Mouse (Mus musculus): ENCODE data around the gene Ppme1.

Gene Ppme1

GRCm38 (mm10) chr7:100371495-100372451 is at the start of gene Ppme1, which contains the start of gene C2cd3:
Gene Ppme1 (minus strand): TSS chr7:100372307.
Gene C2cd3 (plus strand): TSS chr7:100372233.
- in situ Hi-C loops (cut with MseI, MboI), result no loop called here

DNA sequence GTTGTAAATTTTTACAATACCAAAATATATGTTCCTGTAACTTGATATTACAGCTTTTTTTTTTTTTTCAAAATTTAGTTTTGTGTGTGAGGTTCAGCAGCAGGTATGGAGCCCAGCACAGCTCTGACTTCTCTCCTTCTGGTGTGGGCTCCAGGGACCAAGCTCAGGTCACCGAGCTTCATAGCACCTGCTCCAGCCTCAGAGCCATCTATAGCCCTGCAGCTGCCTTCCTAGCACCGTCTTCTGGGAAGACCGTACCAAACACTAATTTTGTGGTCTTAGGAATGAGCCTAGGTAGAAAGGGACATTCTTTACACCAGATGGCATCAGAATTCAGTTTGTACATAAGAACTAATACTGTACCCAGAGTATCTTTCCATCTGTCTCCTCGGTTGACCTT is 36.6 kb upstream of the Ppme1 start:
- in situ Hi-C loops (cut with MseI, MboI), result no loop called here

DNA sequence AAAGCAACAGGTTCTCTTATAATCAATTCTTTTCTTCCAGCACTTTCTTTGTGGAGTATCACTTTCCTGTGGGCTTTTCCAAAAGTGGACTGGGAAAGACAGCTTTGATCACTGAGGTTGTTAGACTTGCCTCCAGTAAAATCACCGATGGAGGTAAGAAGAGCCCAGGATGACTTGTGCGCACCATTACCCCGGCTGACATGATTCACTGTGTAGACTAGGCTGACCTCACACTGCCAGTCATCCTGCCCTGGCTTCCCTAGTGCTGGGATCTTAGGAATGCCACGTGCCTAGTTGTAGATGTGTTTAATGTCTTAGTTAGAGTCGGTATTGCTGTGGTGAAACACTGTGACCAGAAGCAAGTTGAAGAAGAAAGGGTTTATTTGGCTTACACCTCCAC is 35.6 kb upstream of the Ppme1 start:
- in situ Hi-C loops (cut with MseI, MboI), result no loop called here

- in situ Hi-C loops (cut with MseI, MboI), result no loop called here
These were observed 30.6 kb upstream of the Ppme1 start for GRCm38 (mm10) chr7:100402715-100403114.

DNA sequence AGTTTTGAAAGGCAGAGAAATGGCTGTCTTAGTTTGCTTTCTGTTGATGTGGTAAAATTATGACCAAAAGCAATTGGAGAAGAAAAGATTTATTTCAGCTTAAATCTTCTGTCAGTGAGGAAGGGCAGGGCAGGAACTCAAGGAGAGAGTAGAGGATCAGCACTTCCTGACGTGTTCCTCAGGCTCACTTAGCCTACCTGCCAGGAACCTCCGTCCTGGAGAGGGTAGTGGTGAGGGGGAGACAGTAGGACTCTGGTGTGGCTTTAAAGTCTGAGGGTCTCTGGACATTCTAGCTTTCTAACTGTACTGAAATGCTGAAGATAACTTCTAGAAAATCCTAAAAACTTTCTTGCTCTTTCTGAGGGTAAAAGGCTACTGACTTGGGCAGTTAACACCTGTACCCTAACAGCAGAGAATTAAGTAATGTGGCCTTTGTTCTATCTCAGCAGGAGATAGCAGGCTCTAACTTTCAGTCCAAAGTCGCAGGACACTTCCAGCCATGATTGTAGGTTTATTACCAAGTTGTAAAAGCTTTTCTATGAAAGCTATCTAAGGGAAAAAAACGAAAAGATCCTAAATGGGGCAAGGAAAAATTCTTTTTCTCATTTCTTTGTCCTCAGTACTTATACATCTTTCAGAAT is 28.9 kb upstream of the Ppme1 start:
- in situ Hi-C loops (cut with MseI, MboI), result no loop called here

GRCm38 (mm10) chr7:100399231-100399913 is 27.3 kb upstream of the Ppme1 start:
- in situ Hi-C loops (cut with MseI, MboI), result no loop called here

DNA sequence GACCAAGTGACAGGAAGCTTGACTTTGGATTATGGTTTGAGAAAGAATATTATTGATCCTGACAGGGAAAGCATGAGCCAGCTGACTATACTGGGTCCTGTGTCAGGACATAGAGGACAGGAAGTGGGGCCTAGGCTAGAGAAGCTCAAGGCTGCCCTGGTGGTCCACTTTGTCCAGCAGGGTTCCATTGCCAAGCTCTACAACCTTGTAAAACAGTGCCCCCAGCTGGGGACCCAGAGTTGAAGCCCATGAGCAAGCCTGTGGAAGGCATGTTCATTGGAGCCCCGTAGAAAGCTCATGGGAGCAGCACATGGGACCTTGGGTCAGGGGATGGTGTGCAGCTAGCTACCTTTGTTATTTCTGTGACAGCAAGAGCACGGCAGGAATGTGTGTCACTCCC is 20.2 kb upstream of the Ppme1 start:
- in situ Hi-C loops (cut with MseI, MboI), result no loop called here

DNA sequence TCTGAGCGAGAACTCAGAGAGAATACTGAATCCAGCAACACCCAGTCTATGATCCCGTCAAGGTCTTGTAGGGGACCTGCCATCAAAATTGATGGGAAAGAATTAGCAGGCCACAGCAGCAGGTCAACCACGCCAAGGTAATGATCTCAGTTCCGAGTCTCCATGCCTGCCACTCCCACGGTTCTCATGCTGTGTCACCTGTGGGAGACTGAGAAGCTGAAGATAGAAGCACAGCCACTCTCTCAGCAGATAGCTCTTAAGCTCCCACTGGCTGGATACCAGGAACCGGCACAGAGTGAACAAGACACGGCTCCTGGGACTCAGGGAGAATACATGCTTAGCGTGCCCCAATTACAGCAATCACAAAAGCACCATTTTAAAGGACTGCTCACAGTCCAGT is 18.1 kb upstream of the Ppme1 start:
- in situ Hi-C loops (cut with MseI, MboI), result no loop called here

GRCm38 (mm10) chr7:100388174-100388573 is 16.1 kb upstream of the Ppme1 start:
- in situ Hi-C loops (cut with MseI, MboI), result no loop called here

- in situ Hi-C loops (cut with MseI, MboI), result no loop called here
These were observed 11.1 kb upstream of the Ppme1 start for GRCm38 (mm10) chr7:100383207-100383606.

GRCm38 (mm10) chr7:100381161-100381560 is 9.1 kb upstream of the Ppme1 start:
- in situ Hi-C loops (cut with MseI, MboI), result no loop called here

DNA sequence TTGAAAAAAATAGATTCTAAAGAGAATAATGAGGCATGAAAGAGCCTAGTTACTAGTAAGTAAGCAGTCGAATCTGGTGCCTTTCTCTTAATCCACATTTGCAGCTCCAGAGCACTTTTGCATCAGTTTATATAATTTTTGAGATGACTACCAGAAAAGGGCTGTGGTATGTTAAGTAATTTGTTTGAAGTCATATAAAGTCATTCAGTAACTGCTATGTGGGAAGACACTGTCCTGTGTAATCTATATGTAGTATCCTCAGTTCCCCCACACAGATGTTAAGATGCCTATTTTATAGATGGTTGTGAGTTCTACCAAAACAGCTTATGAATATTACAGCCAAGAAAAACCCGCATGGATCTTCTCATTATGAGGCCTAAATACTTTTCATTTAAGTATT is 6.2 kb upstream of the Ppme1 start:
- in situ Hi-C loops (cut with MseI, MboI), result no loop called here

DNA sequence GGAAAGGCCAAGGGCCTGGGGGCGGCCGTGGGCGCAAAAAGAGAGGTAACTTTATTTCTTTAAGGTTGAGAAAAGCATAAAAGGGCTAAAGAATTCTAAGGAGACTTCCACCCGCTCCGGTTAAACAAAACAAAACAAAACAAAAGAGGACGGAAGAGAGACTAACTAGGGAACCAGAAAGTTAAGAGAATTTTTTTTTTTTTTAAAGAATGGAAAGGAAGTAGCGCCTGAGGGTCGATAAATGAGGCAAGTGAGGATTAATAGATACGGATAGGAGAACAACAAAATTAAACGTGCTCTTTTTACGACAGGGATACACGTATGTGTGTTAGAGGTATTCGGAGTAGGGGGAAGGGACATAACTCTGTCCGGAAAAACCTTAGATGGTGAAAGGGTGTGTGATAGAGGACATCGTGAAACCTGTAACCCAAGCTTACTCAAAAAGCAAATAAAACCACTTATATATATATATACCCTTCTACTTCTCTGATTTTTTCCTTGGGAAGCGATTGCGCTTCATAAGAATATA is 409 bp upstream of the Ppme1 start:
- in situ Hi-C loops (cut with MseI, MboI), result no loop called here

DNA sequence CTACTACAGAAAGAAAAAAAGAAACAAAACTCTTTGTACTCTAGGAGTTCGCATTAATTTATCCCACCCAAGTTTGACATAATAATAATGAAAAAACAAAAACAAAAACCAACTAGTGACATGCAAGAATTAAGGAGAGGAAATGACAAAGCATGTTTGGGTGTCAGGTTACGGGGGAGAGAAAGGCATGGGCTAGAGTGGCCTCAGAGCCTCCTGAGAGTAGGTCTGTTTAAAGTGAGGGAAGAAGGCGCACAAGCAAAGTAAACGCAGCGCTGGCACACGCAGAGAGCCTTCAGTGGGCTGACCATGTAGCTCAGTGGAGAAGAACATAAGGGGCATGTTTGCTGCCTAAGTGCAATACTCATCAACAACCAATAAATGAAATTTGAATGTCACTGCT is 7.2 kb downstream of the Ppme1 start:
- in situ Hi-C loops (cut with MseI, MboI), result no loop called here

- in situ Hi-C loops (cut with MseI, MboI), result no loop called here
These were observed 8.9 kb downstream of the Ppme1 start for GRCm38 (mm10) chr7:100363162-100363561.

DNA sequence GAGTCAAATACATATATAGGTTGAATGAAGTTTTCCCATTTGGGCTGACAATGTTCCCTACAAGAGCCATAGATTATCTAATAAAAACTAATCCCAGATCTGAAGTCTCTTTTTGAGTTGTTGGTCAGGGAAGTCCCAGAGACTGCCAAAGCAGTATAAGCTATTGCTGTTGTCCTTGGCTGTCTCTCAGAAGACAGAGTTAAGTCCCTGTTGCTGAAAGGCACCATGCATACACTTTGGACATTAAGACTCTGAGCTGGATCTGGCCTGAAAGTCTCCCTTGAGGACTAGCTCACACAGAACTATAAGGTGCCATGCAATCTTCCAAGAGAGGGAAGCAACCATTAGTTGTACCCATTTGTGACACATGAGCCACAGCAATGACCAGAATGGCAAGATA is 14.3 kb downstream of the Ppme1 start:
- in situ Hi-C loops (cut with MseI, MboI), result no loop called here

DNA sequence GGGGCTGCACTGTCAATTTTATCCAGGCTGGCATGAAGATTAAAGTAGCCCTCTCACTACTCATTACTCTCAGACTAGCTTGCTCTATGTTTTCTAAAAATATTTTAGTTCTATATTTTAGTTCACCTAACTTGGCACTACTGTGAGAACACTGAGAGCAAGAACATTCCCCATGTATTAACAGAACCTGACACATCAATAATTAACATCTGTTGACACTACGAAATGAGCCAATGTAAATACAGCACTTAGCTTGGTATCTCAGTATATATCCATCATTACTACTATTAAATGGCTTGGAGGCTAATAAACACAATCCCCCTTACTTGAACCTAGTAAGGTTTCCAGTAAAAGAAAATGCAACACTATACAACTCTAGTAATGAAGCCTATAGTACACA is 15.3 kb downstream of the Ppme1 start:
- in situ Hi-C loops (cut with MseI, MboI), result no loop called here

GRCm38 (mm10) chr7:100356324-100356723 is 15.8 kb downstream of the Ppme1 start:
- in situ Hi-C loops (cut with MseI, MboI), result no loop called here

DNA sequence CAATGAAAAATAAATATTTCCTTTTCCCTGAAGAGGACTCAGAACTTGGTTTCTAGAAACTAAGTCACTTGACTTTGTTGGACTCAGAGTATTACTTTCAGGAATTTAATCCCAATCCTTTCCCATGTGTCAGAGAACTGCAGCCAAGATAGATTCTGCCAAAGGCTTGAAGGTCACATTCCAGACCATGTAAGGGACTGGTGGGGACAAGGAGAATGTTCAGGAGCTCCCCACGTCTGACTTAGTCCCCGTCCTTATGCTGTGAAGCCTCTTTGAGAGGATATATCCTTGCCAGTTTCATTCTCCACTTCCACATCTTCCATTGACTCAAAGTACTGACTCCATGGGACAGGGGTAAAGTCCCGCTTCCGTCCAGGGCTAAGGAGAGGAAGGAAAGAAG is 17.1 kb downstream of the Ppme1 start:
- in situ Hi-C loops (cut with MseI, MboI), result no loop called here

- in situ Hi-C loops (cut with MseI, MboI), result no loop called here
These were observed 36.2 kb downstream of the Ppme1 start for GRCm38 (mm10) chr7:100335921-100336320.

GRCm38 (mm10) chr7:100331269-100331668 is 40.8 kb downstream of the Ppme1 start:
- in situ Hi-C loops (cut with MseI, MboI), result no loop called here

DNA sequence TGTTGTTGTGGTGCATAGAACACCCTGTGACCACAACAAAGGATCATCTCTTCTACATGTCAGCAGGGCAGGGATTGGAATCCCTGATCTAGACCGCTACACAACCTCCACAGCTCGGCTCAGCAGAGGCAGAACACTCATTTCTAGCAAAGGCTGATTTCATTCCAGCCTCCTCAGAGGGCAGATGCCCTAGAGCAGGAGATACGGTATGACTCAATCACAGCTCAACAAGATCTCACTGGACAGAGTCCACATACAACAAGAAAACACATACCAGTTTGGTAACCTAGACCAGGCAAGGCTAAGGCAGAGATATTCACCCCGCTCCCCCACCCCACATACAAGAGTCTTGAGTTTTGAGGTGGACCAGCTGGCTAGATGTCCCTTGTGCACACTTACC is 43.5 kb downstream of the Ppme1 start:
- in situ Hi-C loops (cut with MseI, MboI), result loop anchor here in 1 of 2 experiments (5.0 kb wide), 1 partner anchor 46 kb away; no protein-coding TSS in a partner anchor
